Mouse (Mus musculus) heart, embryonic 15.5 days (tissue): ENCODE measurements around the gene N4bp2l2. TPM values are rescaled to one million over a fixed set of nuclear protein-coding genes. Genes with fewer than 3 reads are reported as not detected.
"Not testable (repeated sequence)": the region's sequence is repeated elsewhere in the genome, so short reads cannot be mapped to it uniquely, and the experiment has no call there.

ENCODE experiments used
- ATAC-seq: fragments of 200-750 bp; cut with Nextera tagmentation; replicated peaks from 2 replicates; pipeline ENCODE4 v1.8.0; 2017; ENCODE audit warnings: low read depth, moderate TSS enrichment; ENCODE audit not compliant: insufficient number of reproducible peaks, insufficient read depth, low FRiP score
- H3K27ac ChIP-seq: fragments of 300-500 bp; sonication (generic); 2 replicates; pipeline ENCODE4 v1.5.1; 2015; ENCODE audit warnings: mild to moderate bottlenecking, inconsistent platforms
- H3K27me3 ChIP-seq: fragments of 300-500 bp; sonication (generic); 2 replicates; pipeline ENCODE4 v1.6.1; 2015; ENCODE audit warnings: inconsistent platforms
- H3K36me3 ChIP-seq: fragments of 300-500 bp; sonication (generic); 2 replicates; pipeline ENCODE4 v1.6.1; 2015; ENCODE audit warnings: mild to moderate bottlenecking, inconsistent platforms
- H3K4me1 ChIP-seq: fragments of 300-500 bp; sonication (generic); replicated peaks from 2 replicates; pipeline ENCODE4 v1.6.1; 2015; ENCODE audit warnings: inconsistent platforms
- H3K4me2 ChIP-seq: fragments of 300-500 bp; sonication (generic); 2 replicates; pipeline ENCODE4 v1.6.1; 2015; ENCODE audit warnings: inconsistent platforms, mild to moderate bottlenecking, moderate library complexity
- H3K4me3 ChIP-seq: fragments of 300-500 bp; sonication (generic); 2 replicates; pipeline ENCODE4 v1.5.1; 2015; ENCODE audit warnings: mild to moderate bottlenecking, inconsistent platforms
- H3K9ac ChIP-seq: fragments of 300-500 bp; sonication (generic); 2 replicates; pipeline ENCODE4 v1.6.1; 2015; ENCODE audit warnings: mild to moderate bottlenecking, inconsistent platforms
- H3K9me3 ChIP-seq: fragments of 300-500 bp; sonication (generic); replicated peaks from 2 replicates; pipeline ENCODE4 v1.6.1; 2016; ENCODE audit warnings: inconsistent platforms
- WGBS: fragments of 180-500 bp; shearing (Covaris S2); methylation state at CpG from one replicate; pipeline ENCODE4 v1.1.7; 2015; ENCODE audit warnings: mixed read lengths; 5-methylcytosine and 5-hydroxymethylcytosine counted together
- polyA plus RNA-seq: library from polyadenylated mRNA; unstranded; fragments of >200 nt; fragmentation: Nextera tagmentation; extraction: Ambion mirVana; gene quantifications from 2 replicates; pipeline ENCODE4 v1.2.1, GENCODE M21; 2015

Gene N4bp2l2
- 25.3 and 29.5 TPM in 2 replicates for polyA plus RNA-seq

DNA sequence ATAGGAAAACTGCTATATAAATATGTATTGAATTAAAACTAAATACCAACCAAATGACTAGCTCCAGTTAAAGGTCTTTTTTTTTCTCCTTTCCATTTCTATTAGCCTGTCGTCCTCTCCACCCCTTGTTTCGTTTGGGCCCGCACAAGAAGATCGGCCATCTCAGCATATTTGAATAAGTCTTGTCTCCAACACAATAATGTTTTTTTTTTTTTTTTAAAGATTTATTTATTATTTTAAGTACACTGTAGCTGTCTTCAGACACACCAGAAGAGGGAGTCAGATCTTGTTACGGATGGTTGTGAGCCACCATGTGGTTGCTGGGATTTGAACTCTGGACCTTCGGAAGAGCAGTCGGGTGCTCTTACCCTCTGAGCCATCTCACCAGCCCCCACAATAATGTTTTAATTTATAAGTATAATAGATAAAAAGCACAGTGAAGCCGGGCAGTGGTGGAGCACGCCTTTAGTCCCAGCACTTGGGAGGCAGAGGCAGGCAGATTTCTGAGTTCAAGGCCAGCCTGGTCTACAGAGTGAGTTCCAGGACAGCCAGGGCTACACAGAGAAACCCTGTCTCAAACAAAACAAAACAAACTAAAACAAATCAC is at the start of gene N4bp2l2:
Gene N4bp2l2 (minus strand): TSS at position 51 of the 607 bp plus-strand sequence.
- not testable (repeated sequence) for H3K27me3 ChIP-seq, H3K36me3 ChIP-seq, H3K9me3 ChIP-seq, ATAC-seq
- H3K9ac ChIP-seq: peak within 1 kb of the TSS; percentile 94
- H3K27ac ChIP-seq: peak within 1 kb of the TSS; percentile 99
- H3K4me1 ChIP-seq: peaks cover 16% of the 10 kb centered on the region
- peak within 1 kb of the TSS; percentile 100 for H3K4me3 ChIP-seq
- H3K4me2 ChIP-seq: peak within 1 kb of the TSS; percentile 65
- 92% methylated on average over 9 of the region's 9 CpGs for WGBS

DNA sequence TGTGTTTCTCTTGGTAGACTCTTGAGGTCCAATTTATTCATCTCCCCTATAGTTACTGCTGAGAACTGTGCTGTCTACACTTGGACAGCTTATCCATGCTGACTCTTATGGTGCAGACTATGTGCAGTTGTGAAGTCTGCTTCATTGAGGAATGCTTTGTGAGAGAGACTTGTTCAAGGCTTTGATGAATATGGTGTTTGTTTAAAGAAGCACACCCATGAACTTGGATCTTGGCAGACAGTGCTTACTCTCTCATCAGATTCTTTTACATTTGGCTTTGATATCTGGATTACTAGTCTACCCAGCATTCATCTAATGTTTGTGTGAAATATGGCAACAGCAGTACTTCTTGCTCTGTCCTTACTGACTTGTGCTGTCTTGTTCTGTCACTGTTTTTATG is 47.4 kb upstream of the N4bp2l2 start:
- no peak overlapping the region for H3K4me2 ChIP-seq
- H3K9me3 ChIP-seq: no peaks in the 10 kb centered on the region
- no peak overlapping the region for H3K4me3 ChIP-seq
- no peak overlapping the region for H3K9ac ChIP-seq
- H3K27ac ChIP-seq: peak overlapping the region; percentile 26; the same call in 1 of the 2 replicates
- H3K4me1 ChIP-seq: peaks cover 30% of the 10 kb centered on the region
- no peaks in the 10 kb centered on the region for H3K27me3 ChIP-seq
- no peak for ATAC-seq
- no peaks in the 10 kb centered on the region for H3K36me3 ChIP-seq

DNA sequence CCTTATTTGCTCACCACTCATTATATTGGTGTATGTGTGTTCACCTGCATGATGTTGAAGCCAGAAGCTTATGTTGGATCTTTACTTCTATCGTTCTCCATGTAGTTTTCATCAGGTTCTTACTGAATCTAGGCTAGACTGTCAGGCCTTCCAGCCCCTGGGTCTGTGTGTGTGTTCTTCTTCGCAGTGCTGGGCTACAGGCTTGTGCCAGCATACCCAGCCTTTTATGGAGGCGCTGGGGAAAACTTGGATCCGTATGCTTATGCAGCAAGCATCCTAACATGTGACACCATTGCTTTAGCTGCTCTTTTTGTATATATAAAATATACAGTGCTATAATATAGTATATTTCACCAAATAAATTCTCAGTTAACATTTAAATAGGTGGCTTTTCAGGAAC is 45.5 kb upstream of the N4bp2l2 start:
- H3K36me3 ChIP-seq: no peaks in the 10 kb centered on the region
- H3K9ac ChIP-seq: no peak overlapping the region; the same call in 1 of the 2 replicates
- ATAC-seq: peak; percentile 72
- no peak overlapping the region for H3K4me2 ChIP-seq
- 52% methylated on average over 4 of the region's 4 CpGs for WGBS
- H3K4me1 ChIP-seq: peaks cover 28% of the 10 kb centered on the region
- no peak overlapping the region for H3K27ac ChIP-seq
- no peak overlapping the region for H3K4me3 ChIP-seq
- H3K9me3 ChIP-seq: no peaks in the 10 kb centered on the region
- no peaks in the 10 kb centered on the region for H3K27me3 ChIP-seq

GRCm38 (mm10) chr5:150707181-150707580 is 41.2 kb upstream of the N4bp2l2 start:
- H3K4me1 ChIP-seq: peaks cover 19% of the 10 kb centered on the region
- H3K4me2 ChIP-seq, H3K4me3 ChIP-seq, H3K9me3 ChIP-seq, H3K36me3 ChIP-seq, H3K27ac ChIP-seq, ATAC-seq, H3K27me3 ChIP-seq, H3K9ac ChIP-seq: not testable (repeated sequence)
- 85% methylated on average over 3 of the region's 3 CpGs for WGBS

DNA sequence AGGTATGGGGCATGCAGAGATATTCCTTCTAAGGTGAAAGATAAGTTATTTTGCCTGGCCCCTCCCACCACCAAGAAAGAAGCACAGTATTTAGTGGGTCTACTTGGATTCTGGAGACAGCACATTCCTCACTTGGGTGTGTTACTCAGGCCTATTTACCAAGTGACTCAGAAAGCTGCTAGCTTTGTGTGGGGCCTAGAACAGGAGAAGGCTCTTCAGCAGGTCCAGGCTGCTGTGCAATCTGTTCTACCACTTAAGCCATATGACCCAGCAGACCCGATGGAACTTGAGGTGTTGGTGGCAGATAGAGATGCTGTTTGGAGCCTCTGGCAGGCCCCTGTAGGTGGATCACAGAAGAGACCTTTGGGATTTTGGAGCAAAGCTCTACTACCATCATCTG is 40.7 kb upstream of the N4bp2l2 start:
- WGBS: 85% methylated on average over 1 of the region's 1 CpGs
- ATAC-seq: not testable (repeated sequence)

GRCm38 (mm10) chr5:150702714-150703113 is 36.7 kb upstream of the N4bp2l2 start:
- H3K9ac ChIP-seq: no peak overlapping the region
- no peaks in the 10 kb centered on the region for H3K9me3 ChIP-seq
- no peak overlapping the region for H3K4me2 ChIP-seq
- no peak overlapping the region for H3K27ac ChIP-seq
- WGBS: 59% methylated on average over 2 of the region's 2 CpGs
- 0 out of 2 replicates have a peak, but pooled peaks cover 4% of the 10 kb centered on the region for H3K36me3 ChIP-seq
- peaks cover 5% of the 10 kb centered on the region; the same call in 1 of the 2 replicates for H3K4me1 ChIP-seq
- H3K27me3 ChIP-seq: no peaks in the 10 kb centered on the region
- ATAC-seq: no peak
- H3K4me3 ChIP-seq: no peak overlapping the region

More for the DNA sequence above, 40.7 kb upstream of the N4bp2l2 start:
- not testable (repeated sequence) for H3K27ac ChIP-seq, H3K9ac ChIP-seq, H3K27me3 ChIP-seq, H3K4me2 ChIP-seq, H3K4me3 ChIP-seq, H3K36me3 ChIP-seq, H3K9me3 ChIP-seq
- H3K4me1 ChIP-seq: peaks cover 19% of the 10 kb centered on the region

GRCm38 (mm10) chr5:150693277-150693676 is 27.3 kb upstream of the N4bp2l2 start:
- 60% methylated on average over 2 of the region's 2 CpGs for WGBS
- H3K4me1 ChIP-seq: peaks cover 6% of the 10 kb centered on the region; the same call in 1 of the 2 replicates

GRCm38 (mm10) chr5:150690685-150691084 is 24.7 kb upstream of the N4bp2l2 start:
- Histone ChIP-seq H3K27me3 (no peaks in the 10 kb centered on the region), H3K36me3 (peaks cover 6% of the 10 kb centered on the region; the same call in 1 of the 2 replicates), H3K4me3 (no peak overlapping the region), H3K27ac (no peak overlapping the region), H3K9ac (no peak overlapping the region), H3K4me1 (peaks cover 6% of the 10 kb centered on the region; the same call in 1 of the 2 replicates), H3K9me3 (no peaks in the 10 kb centered on the region), H3K4me2 (no peak overlapping the region)
- no peak for ATAC-seq

More at GRCm38 (mm10) chr5:150693277-150693676, 27.3 kb upstream of the N4bp2l2 start:
- no peaks in the 10 kb centered on the region for H3K27me3 ChIP-seq
- no peak overlapping the region for H3K4me3 ChIP-seq
- peaks cover 9% of the 10 kb centered on the region; the same call in 1 of the 2 replicates for H3K36me3 ChIP-seq
- H3K4me2 ChIP-seq: no peak overlapping the region
- no peak overlapping the region for H3K9ac ChIP-seq
- no peak overlapping the region for H3K27ac ChIP-seq
- ATAC-seq: no peak
- H3K9me3 ChIP-seq: no peaks in the 10 kb centered on the region

DNA sequence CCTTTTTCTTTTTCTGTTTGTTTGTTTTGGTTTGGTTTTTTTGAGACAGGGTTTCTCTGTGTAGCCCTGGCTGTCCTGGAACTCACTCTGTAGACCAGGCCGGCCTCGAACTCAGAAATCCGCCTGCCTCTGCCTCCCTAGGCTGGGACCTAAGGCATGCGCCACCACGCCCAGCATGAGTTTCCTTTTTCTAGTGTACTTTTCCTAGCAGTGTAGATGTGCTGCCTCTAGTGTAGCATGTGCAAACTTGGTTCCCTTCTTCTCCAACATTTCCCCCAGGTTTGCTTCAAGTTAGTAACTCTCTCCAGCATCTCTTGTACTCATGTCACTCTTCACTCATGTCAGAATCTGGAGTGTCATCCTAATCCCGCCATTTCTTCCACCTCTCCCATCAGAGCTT is 16.9 kb upstream of the N4bp2l2 start:
- H3K4me2 ChIP-seq, ATAC-seq, H3K27me3 ChIP-seq, H3K4me1 ChIP-seq, H3K9me3 ChIP-seq, H3K4me3 ChIP-seq, H3K27ac ChIP-seq, H3K9ac ChIP-seq, H3K36me3 ChIP-seq: not testable (repeated sequence)
- WGBS: 86% methylated on average over 6 of the region's 6 CpGs

DNA sequence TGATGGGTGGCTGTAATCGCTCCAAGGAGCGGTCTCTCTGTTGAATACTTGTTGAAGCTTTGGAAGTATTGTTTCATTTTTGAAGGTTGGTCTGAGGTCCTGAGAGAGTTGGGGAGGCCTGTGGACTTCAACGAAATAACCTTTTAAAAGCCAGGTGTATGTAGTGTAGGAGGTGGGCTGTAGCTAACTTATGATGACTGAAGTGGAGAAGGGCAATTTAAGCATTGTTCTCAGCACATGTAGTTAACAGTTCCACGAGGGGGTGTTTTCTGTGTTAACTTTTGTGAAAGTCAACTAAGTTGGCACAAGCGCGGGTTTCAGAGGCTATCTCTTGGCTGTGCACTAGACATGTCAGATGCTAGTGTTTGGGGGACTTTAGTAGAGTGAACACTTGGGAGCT is 8.9 kb upstream of the N4bp2l2 start:
- peak overlapping the region; percentile 92 for H3K9ac ChIP-seq
- H3K36me3 ChIP-seq: no peaks in the 10 kb centered on the region
- peak overlapping the region; percentile 64 for H3K4me2 ChIP-seq
- peaks cover 7% of the 10 kb centered on the region for H3K4me1 ChIP-seq
- H3K4me3 ChIP-seq: peak overlapping the region; percentile 98
- WGBS: 38% methylated on average over 6 of the region's 6 CpGs
- no peaks in the 10 kb centered on the region for H3K9me3 ChIP-seq
- no peaks in the 10 kb centered on the region for H3K27me3 ChIP-seq
- no peak for ATAC-seq
- no peak overlapping the region; the same call in 1 of the 2 replicates for H3K27ac ChIP-seq

DNA sequence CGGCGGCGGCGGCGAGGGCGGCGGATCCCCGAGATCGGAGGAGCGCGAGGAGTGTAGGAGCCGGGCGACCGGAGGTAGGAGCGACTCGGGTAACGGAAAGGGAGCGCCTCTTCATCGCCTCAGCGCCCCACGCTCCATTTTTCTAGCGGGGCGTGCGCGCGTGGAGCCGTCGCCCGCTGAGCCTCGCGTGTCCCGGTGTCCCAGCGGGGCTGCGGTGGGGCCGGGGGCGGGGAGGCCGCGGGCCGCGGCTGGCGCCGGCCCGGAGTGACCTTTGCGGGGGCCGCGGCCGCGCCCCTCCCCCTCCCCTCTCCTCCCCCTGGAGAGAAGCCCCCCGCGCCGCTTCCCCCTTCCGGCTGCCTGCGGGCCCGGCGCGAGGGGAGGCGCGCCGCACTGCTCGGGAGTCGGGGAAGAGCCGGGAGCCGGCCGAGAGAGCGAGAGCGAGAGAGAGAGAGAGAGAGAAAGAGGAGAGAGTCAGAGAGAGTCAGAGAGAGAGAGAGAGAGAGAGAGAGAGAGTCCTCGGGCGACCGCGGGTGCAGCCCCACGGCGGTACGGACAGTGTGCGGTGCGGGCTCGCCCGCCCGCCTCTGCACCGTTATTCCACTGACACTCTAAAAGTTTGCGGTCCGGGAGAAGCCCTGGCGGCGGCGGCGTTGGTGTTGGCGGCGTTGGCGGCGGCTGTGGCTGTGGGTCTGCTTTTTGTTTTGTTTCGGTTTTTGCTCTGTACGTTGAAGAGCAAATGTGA is 8.1 kb upstream of the N4bp2l2 start:
- ATAC-seq: peak; percentile 58
- no peaks in the 10 kb centered on the region for H3K27me3 ChIP-seq
- peak overlapping the region; percentile 98 for H3K4me3 ChIP-seq
- peak overlapping the region; percentile 64 for H3K4me2 ChIP-seq
- H3K9ac ChIP-seq: peak overlapping the region; percentile 92
- WGBS: under 1% methylated on average over 78 of the region's 91 CpGs
- H3K36me3 ChIP-seq: no peaks in the 10 kb centered on the region
- no peaks in the 10 kb centered on the region for H3K9me3 ChIP-seq
- H3K27ac ChIP-seq: peak overlapping the region; percentile 95
- H3K4me1 ChIP-seq: peaks cover 7% of the 10 kb centered on the region
